Mouse (Mus musculus): ENCODE results near the gene Uqcr10. TPM values are rescaled to one million over a fixed set of nuclear protein-coding genes. Genes with fewer than 3 reads are reported as not detected.
"Not testable (repeated sequence)": the region's sequence is repeated elsewhere in the genome, so short reads cannot be mapped to it uniquely, and the experiment has no call there.

The Uqcr10 gene
- polyA plus RNA-seq, 1 experiment from 2014 or later: 572 TPM

- no peak for ATAC-seq (ENCODE audit: low FRiP score)
- no peaks in the 10 kb centered on the region for H3K9me3 ChIP-seq (ENCODE audit: control insufficient read depth, low read length)
- no peak overlapping the region for H3K4me2 ChIP-seq
- no peak overlapping the region for H3K4me3 ChIP-seq (ENCODE audit: low read depth, low read length)
- H3K27me3 ChIP-seq (ENCODE audit: control insufficient read depth, insufficient read depth, low read length): no peaks in the 10 kb centered on the region
- no peak overlapping the region for H3K9ac ChIP-seq (ENCODE audit: low read length)
- peaks cover 2% of the 10 kb centered on the region; the same call in 1 of the 2 replicates for H3K36me3 ChIP-seq (ENCODE audit: control insufficient read depth, insufficient read depth, low read length)
- WGBS: 62% methylated on average over 11 of the region's 11 CpGs
- DNase-seq (ENCODE audit: low spot score, missing footprints): no peak
- H3K27ac ChIP-seq (ENCODE audit: low read depth, low read length): no peak overlapping the region
- no peaks in the 10 kb centered on the region for H3K4me1 ChIP-seq (ENCODE audit: control insufficient read depth, insufficient read depth, low read length)
Observed at GRCm38 (mm10) chr11:4720393-4720792, 16.3 kb upstream of the Uqcr10 start.

- peaks cover 2% of the 10 kb centered on the region; the same call in 1 of the 2 replicates for H3K36me3 ChIP-seq (ENCODE audit: control insufficient read depth, insufficient read depth, low read length)
- no peaks in the 10 kb centered on the region for H3K4me1 ChIP-seq (ENCODE audit: control insufficient read depth, insufficient read depth, low read length)
- H3K27me3 ChIP-seq (ENCODE audit: control insufficient read depth, insufficient read depth, low read length): no peaks in the 10 kb centered on the region
- H3K9me3 ChIP-seq (ENCODE audit: control insufficient read depth, low read length): no peaks in the 10 kb centered on the region
- no peak for DNase-seq (ENCODE audit: low spot score, missing footprints)
- H3K4me3 ChIP-seq (ENCODE audit: low read depth, low read length): no peak overlapping the region
- no peak overlapping the region for H3K4me2 ChIP-seq
- no peak for ATAC-seq (ENCODE audit: low FRiP score)
- no peak overlapping the region for H3K27ac ChIP-seq (ENCODE audit: low read depth, low read length)
- WGBS: 92% methylated on average over 9 of the region's 9 CpGs
- no peak overlapping the region for H3K9ac ChIP-seq (ENCODE audit: low read length)
Observed at GRCm38 (mm10) chr11:4719961-4720360, 15.8 kb upstream of the Uqcr10 start.

- WGBS: 84% methylated on average over 5 of the region's 5 CpGs
- Histone ChIP-seq H3K4me1 (ENCODE audit: control insufficient read depth, insufficient read depth, low read length) (no peaks in the 10 kb centered on the region), H3K27me3 (ENCODE audit: control insufficient read depth, insufficient read depth, low read length) (no peaks in the 10 kb centered on the region), H3K36me3 (ENCODE audit: control insufficient read depth, insufficient read depth, low read length) (no peaks in the 10 kb centered on the region), H3K9me3 (ENCODE audit: control insufficient read depth, low read length) (no peaks in the 10 kb centered on the region), H3K4me2 (no peak overlapping the region), H3K4me3 (ENCODE audit: low read depth, low read length) (no peak overlapping the region), H3K27ac (ENCODE audit: low read depth, low read length) (no peak overlapping the region), H3K9ac (ENCODE audit: low read length) (no peak overlapping the region)
- ATAC-seq (ENCODE audit: low FRiP score) (no peak), DNase-seq (ENCODE audit: low spot score, missing footprints) (no peak)
Observed at GRCm38 (mm10) chr11:4718548-4718947, 14.4 kb upstream of the Uqcr10 start.

GRCm38 (mm10) chr11:4716530-4717236, 12.5 kb upstream of the Uqcr10 start:
- no peak for DNase-seq (ENCODE audit: low spot score, missing footprints)
- Histone ChIP-seq H3K9ac (ENCODE audit: low read length) (no peak overlapping the region), H3K27me3 (ENCODE audit: control insufficient read depth, insufficient read depth, low read length) (no peaks in the 10 kb centered on the region), H3K4me1 (ENCODE audit: control insufficient read depth, insufficient read depth, low read length) (no peaks in the 10 kb centered on the region), H3K4me2 (no peak overlapping the region), H3K4me3 (ENCODE audit: low read depth, low read length) (no peak overlapping the region), H3K27ac (ENCODE audit: low read depth, low read length) (no peak overlapping the region), H3K36me3 (ENCODE audit: control insufficient read depth, insufficient read depth, low read length) (no peaks in the 10 kb centered on the region), H3K9me3 (ENCODE audit: control insufficient read depth, low read length) (no peaks in the 10 kb centered on the region)
- no peak for ATAC-seq (ENCODE audit: low FRiP score)
- 93% methylated on average over 5 of the region's 5 CpGs for WGBS

- no peak for ATAC-seq (ENCODE audit: low FRiP score)
- no peaks in the 10 kb centered on the region for H3K4me1 ChIP-seq (ENCODE audit: control insufficient read depth, insufficient read depth, low read length)
Observed at GRCm38 (mm10) chr11:4715596-4715995, 11.5 kb upstream of the Uqcr10 start.

GRCm38 (mm10) chr11:4714727-4715126, 10.6 kb upstream of the Uqcr10 start:
- Histone ChIP-seq H3K4me1 (ENCODE audit: control insufficient read depth, insufficient read depth, low read length) (no peaks in the 10 kb centered on the region), H3K27ac (ENCODE audit: low read depth, low read length) (no peak overlapping the region), H3K4me2 (no peak overlapping the region), H3K36me3 (ENCODE audit: control insufficient read depth, insufficient read depth, low read length) (no peaks in the 10 kb centered on the region), H3K27me3 (ENCODE audit: control insufficient read depth, insufficient read depth, low read length) (no peaks in the 10 kb centered on the region), H3K9ac (ENCODE audit: low read length) (no peak overlapping the region), H3K9me3 (ENCODE audit: control insufficient read depth, low read length) (no peaks in the 10 kb centered on the region), H3K4me3 (ENCODE audit: low read depth, low read length) (no peak overlapping the region)
- DNase-seq (ENCODE audit: low spot score, missing footprints): no peak
- ATAC-seq (ENCODE audit: low FRiP score): no peak
- WGBS: 91% methylated on average over 4 of the region's 4 CpGs

More at GRCm38 (mm10) chr11:4715596-4715995, 11.5 kb upstream of the Uqcr10 start:
- Histone ChIP-seq H3K36me3 (ENCODE audit: control insufficient read depth, insufficient read depth, low read length) (no peaks in the 10 kb centered on the region), H3K9me3 (ENCODE audit: control insufficient read depth, low read length) (no peaks in the 10 kb centered on the region), H3K4me3 (ENCODE audit: low read depth, low read length) (no peak overlapping the region), H3K4me2 (no peak overlapping the region), H3K9ac (ENCODE audit: low read length) (no peak overlapping the region), H3K27ac (ENCODE audit: low read depth, low read length) (no peak overlapping the region), H3K27me3 (ENCODE audit: control insufficient read depth, insufficient read depth, low read length) (no peaks in the 10 kb centered on the region)
- DNase-seq (ENCODE audit: low spot score, missing footprints): no peak
- 93% methylated on average over 4 of the region's 4 CpGs for WGBS

GRCm38 (mm10) chr11:4712822-4713221, 8.7 kb upstream of the Uqcr10 start:
- Histone ChIP-seq H3K4me1 (ENCODE audit: control insufficient read depth, insufficient read depth, low read length) (no peaks in the 10 kb centered on the region), H3K36me3 (ENCODE audit: control insufficient read depth, insufficient read depth, low read length) (no peaks in the 10 kb centered on the region), H3K4me2 (no peak overlapping the region), H3K27me3 (ENCODE audit: control insufficient read depth, insufficient read depth, low read length) (no peaks in the 10 kb centered on the region), H3K4me3 (ENCODE audit: low read depth, low read length) (no peak overlapping the region), H3K9me3 (ENCODE audit: control insufficient read depth, low read length) (no peaks in the 10 kb centered on the region), H3K27ac (ENCODE audit: low read depth, low read length) (no peak overlapping the region), H3K9ac (ENCODE audit: low read length) (no peak overlapping the region)
- DNase-seq (ENCODE audit: low spot score, missing footprints): no peak
- ATAC-seq (ENCODE audit: low FRiP score): no peak

- ATAC-seq (ENCODE audit: low FRiP score): not testable (repeated sequence)
Observed at GRCm38 (mm10) chr11:4710188-4710587, 6.0 kb upstream of the Uqcr10 start.

GRCm38 (mm10) chr11:4705178-4705577, 1.0 kb upstream of the Uqcr10 start:
- Histone ChIP-seq H3K9ac (ENCODE audit: low read length) (peak overlapping the region; percentile 68), H3K36me3 (ENCODE audit: control insufficient read depth, insufficient read depth, low read length) (peaks cover 3% of the 10 kb centered on the region; the same call in 1 of the 2 replicates), H3K27ac (ENCODE audit: low read depth, low read length) (no peak overlapping the region), H3K4me3 (ENCODE audit: low read depth, low read length) (peak overlapping the region; percentile 70), H3K4me2 (peak overlapping the region; percentile 89), H3K9me3 (ENCODE audit: control insufficient read depth, low read length) (no peaks in the 10 kb centered on the region), H3K27me3 (ENCODE audit: control insufficient read depth, insufficient read depth, low read length) (no peaks in the 10 kb centered on the region), H3K4me1 (ENCODE audit: control insufficient read depth, insufficient read depth, low read length) (peaks cover 9% of the 10 kb centered on the region; the same call in 1 of the 2 replicates)
- DNase-seq (ENCODE audit: low spot score, missing footprints): peak; percentile 85
- ATAC-seq (ENCODE audit: low FRiP score): no peak
- WGBS: 10% methylated on average over 4 of the region's 4 CpGs

More at GRCm38 (mm10) chr11:4710188-4710587, 6.0 kb upstream of the Uqcr10 start:
- not testable (repeated sequence) for H3K4me1 ChIP-seq (ENCODE audit: control insufficient read depth, insufficient read depth, low read length); H3K27ac ChIP-seq (ENCODE audit: low read depth, low read length); H3K9ac ChIP-seq (ENCODE audit: low read length); H3K4me3 ChIP-seq (ENCODE audit: low read depth, low read length); DNase-seq (ENCODE audit: low spot score, missing footprints); H3K4me2 ChIP-seq; H3K36me3 ChIP-seq (ENCODE audit: control insufficient read depth, insufficient read depth, low read length); H3K9me3 ChIP-seq (ENCODE audit: control insufficient read depth, low read length); H3K27me3 ChIP-seq (ENCODE audit: control insufficient read depth, insufficient read depth, low read length)
- WGBS: 90% methylated on average over 4 of the region's 4 CpGs
